Mouse (Mus musculus) midbrain, postnatal 0 days (tissue): ENCODE data around the gene Asb5. TPM values are rescaled to one million over a fixed set of nuclear protein-coding genes. Genes with fewer than 3 reads are reported as not detected.
A peak's percentile ranks its signal among the peaks of the same experiment; 100 is the strongest.

Source experiments
- ATAC-seq: fragments of 200-750 bp; cut with Nextera tagmentation; 2 replicates; pipeline ENCODE4 v1.8.0; 2017; ENCODE audit warnings: moderate number of reproducible peaks, mild to moderate bottlenecking, moderate TSS enrichment, moderate library complexity; ENCODE audit not compliant: low FRiP score
- DNase-seq: peaks from one replicate; pipeline ENCODE4 v3.0.0-alpha.2; 2015; ENCODE audit warnings: low spot score
- H3K27ac ChIP-seq: fragments of 300-500 bp; sonication (generic); 2 replicates; pipeline ENCODE4 v1.5.1; 2014; ENCODE audit warnings: low read depth, mild to moderate bottlenecking, low read length, mixed read lengths
- H3K27me3 ChIP-seq: fragments of 300-500 bp; sonication (generic); 2 replicates; pipeline ENCODE4 v1.6.1; 2014; ENCODE audit warnings: low read length, control low read depth, mixed read lengths; ENCODE audit not compliant: insufficient read depth
- H3K36me3 ChIP-seq: fragments of 300-500 bp; sonication (generic); 2 replicates; pipeline ENCODE4 v1.6.1; 2014; ENCODE audit warnings: low read length, control low read depth, mixed read lengths; ENCODE audit not compliant: insufficient read depth
- H3K4me1 ChIP-seq: fragments of 300-500 bp; sonication (generic); 2 replicates; pipeline ENCODE4 v1.6.1; 2014; ENCODE audit warnings: mild to moderate bottlenecking, control low read depth, antibody characterized with exemption, low read length, mixed read lengths; ENCODE audit not compliant: insufficient read depth
- H3K4me2 ChIP-seq: fragments of 300-500 bp; sonication (generic); 2 replicates; pipeline ENCODE4 v1.6.1; 2014; ENCODE audit warnings: low read depth, mild to moderate bottlenecking, low read length, mixed read lengths; ENCODE audit not compliant: poor library complexity, severe bottlenecking
- H3K4me3 ChIP-seq: fragments of 300-500 bp; sonication (generic); 2 replicates; pipeline ENCODE4 v1.5.1; 2014; ENCODE audit warnings: low read depth, mild to moderate bottlenecking, low read length, moderate library complexity
- H3K9ac ChIP-seq: fragments of 300-500 bp; sonication (generic); replicated peaks from 2 replicates; pipeline ENCODE4 v1.6.1; 2014; ENCODE audit warnings: mild to moderate bottlenecking, low read length, moderate library complexity, mixed read lengths; ENCODE audit not compliant: poor library complexity, severe bottlenecking
- H3K9me3 ChIP-seq: fragments of 300-500 bp; sonication (generic); 2 replicates; pipeline ENCODE4 v1.6.1; 2016; ENCODE audit warnings: low read length, control low read depth
- CTCF ChIP-seq: IDR thresholded peaks from 2 replicates; pipeline ENCODE4 v1.5.1; 2016; ENCODE audit warnings: antibody characterized with exemption, mild to moderate bottlenecking
- WGBS: fragments of 180-500 bp; shearing (Covaris S2); extraction: QIAGEN DNeasy Blood & Tissue Kit; methylation state at CpG from one replicate; pipeline ENCODE4 v1.1.7; 2014; 5-methylcytosine and 5-hydroxymethylcytosine counted together
- polyA plus RNA-seq: library from polyadenylated mRNA; unstranded; fragments of >200 nt; fragmentation: Nextera tagmentation; extraction: Ambion mirVana; gene quantifications from 2 replicates; pipeline ENCODE4 v1.2.1, GENCODE M21; 2015
- total RNA-seq: library from RNA; depleted of rRNA; stranded (reverse); fragments of >200 nt; gene quantifications from 2 replicates; pipeline ENCODE4 v1.2.3, GENCODE M21; 2014

The Asb5 gene
- total and polyA plus RNA-seq, 2 experiments from 2014 or later = 1.1 to 11.4 TPM

DNA sequence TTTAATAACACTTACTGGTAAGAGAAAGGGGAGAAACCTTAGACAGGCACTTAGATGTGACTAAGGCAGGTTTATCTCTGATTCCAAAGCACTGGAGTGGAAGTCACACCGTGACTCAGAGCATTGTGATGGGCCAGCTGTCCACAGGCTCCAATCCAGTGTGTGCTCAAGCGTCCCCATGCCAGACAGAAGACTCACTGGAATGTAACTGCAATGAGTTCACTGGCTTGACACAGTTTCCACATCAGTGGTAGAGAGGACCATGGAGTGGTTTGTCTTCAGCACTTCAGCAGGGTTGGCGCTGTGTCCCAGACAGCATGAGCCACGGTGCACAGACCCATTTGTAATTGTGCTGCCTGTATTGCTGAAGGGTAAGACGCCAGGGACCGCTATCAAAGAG is 19.0 kb downstream of the Asb5 start:
- H3K36me3 ChIP-seq = no peaks in the 10 kb centered on the region
- H3K27me3 ChIP-seq = no peaks in the 10 kb centered on the region
- no peak overlapping the region for H3K4me3 ChIP-seq
- no peaks in the 10 kb centered on the region for H3K9me3 ChIP-seq
- no peak overlapping the region for H3K27ac ChIP-seq
- H3K4me1 ChIP-seq = no peaks in the 10 kb centered on the region
- no peak for ATAC-seq
- peak; percentile 57 for DNase-seq
- no peak overlapping the region for H3K9ac ChIP-seq
- no peak for TF ChIP-seq CTCF
- 59% methylated on average over 6 of the region's 6 CpGs for WGBS
- H3K4me2 ChIP-seq = no peak overlapping the region

DNA sequence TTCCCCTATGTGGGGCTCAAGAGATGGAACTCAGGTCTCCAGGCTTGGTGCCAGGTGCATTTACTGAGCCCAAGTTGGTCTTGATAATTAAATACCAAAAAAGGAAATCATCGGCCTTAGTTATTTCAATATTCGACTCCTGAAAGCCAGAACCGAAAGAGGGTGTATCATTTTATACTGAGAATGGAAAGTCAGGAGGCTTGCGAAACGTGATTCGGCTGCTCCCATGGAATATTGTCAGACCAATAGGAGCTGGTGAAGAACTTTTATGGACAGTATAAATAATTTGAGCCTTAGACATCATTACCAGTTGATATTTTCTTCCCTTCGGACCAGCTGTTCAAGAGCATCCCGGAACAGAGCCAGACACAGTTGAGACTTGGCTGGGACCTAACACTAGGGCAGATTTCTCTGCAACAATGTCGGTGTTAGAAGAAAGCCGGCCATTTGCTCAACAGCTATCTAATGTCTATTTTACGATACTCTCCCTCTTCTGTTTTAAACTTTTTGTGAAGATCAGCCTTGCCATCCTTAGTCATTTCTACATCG is 20.7 kb downstream of the Asb5 start:
- Histone ChIP-seq H3K4me3 (no peak overlapping the region), H3K27me3 (no peaks in the 10 kb centered on the region), H3K4me1 (no peaks in the 10 kb centered on the region), H3K9ac (no peak overlapping the region), H3K9me3 (no peaks in the 10 kb centered on the region), H3K4me2 (no peak overlapping the region), H3K27ac (no peak overlapping the region), H3K36me3 (no peaks in the 10 kb centered on the region)
- DNase-seq (no peak), ATAC-seq (no peak)
- TF ChIP-seq CTCF = no peak
- 97% methylated on average over 12 of the region's 12 CpGs for WGBS

DNA sequence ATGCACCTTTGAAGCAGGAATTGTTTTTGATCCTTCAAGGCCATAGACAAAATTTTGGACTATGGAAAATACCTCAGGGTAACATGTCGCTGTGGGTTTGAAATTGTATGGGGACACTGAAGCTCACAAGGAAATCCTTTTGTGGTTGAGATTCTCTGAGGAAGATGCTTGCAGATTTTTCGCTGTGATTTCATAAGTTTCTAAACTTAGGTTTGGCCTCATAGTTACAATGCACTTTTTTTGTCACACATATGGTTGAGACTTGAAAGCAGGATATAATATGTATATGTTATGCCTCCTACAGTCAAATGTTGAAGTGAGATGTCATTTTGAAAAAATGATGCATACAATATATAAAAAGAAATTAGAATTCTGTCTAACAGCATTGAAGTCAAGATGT is 25.5 kb downstream of the Asb5 start:
- H3K4me1 ChIP-seq = no peaks in the 10 kb centered on the region
- no peak overlapping the region for H3K27ac ChIP-seq
- DNase-seq (no peak), ATAC-seq (no peak)
- H3K27me3 ChIP-seq = no peaks in the 10 kb centered on the region
- H3K9me3 ChIP-seq = no peaks in the 10 kb centered on the region
- H3K9ac ChIP-seq = no peak overlapping the region
- 85% methylated on average over 2 of the region's 2 CpGs for WGBS
- H3K4me3 ChIP-seq = no peak overlapping the region
- H3K4me2 ChIP-seq = no peak overlapping the region
- TF ChIP-seq CTCF = no peak
- no peaks in the 10 kb centered on the region for H3K36me3 ChIP-seq

DNA sequence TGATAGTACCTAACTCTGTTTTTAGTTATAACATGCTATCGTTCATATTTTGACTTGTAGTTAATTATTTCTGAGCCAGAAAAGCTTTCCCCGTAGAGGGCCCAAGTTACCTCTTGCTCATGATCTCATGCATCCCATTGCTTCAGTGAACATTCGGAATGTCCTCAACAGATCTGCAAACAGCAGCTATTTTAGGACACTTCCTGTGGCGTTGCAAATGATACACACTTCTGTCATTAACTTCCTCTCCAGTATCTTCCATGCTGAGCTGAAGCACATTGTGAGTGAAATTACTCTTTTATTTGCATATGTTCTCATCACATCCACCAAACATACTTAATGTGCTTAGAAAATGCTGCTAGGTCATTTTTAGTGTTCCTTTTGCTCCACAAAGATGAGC is 32.8 kb downstream of the Asb5 start:
- H3K9ac ChIP-seq = no peak overlapping the region
- 86% methylated on average over 4 of the region's 4 CpGs for WGBS
- no peak overlapping the region for H3K27ac ChIP-seq
- no peaks in the 10 kb centered on the region for H3K27me3 ChIP-seq
- ATAC-seq = no peak
- H3K4me2 ChIP-seq = no peak overlapping the region
- H3K4me3 ChIP-seq = no peak overlapping the region
- TF ChIP-seq CTCF = no peak
- no peak for DNase-seq
- H3K4me1 ChIP-seq = no peaks in the 10 kb centered on the region
- H3K36me3 ChIP-seq = no peaks in the 10 kb centered on the region
- H3K9me3 ChIP-seq = no peaks in the 10 kb centered on the region

DNA sequence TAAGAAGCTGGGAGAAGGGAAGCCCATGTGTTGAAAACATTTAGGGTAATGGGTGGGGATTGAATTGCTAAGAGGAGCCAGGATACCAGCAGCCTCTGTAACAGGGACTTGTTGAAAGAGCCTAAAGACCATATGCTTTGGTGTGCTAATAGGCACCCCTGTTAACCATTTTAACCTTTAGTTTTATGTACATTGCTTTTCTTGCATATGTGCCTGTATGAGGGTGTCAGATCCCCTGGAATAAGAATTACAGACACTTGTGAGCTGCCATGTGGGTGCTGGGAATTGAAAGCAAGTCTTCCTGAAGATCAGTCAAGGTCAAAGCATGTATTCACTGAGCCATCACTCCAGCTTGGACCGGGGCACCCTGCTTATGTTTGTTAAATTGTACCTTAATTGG is 35.8 kb downstream of the Asb5 start:
- WGBS = 88% methylated on average over 1 of the region's 1 CpGs

DNA sequence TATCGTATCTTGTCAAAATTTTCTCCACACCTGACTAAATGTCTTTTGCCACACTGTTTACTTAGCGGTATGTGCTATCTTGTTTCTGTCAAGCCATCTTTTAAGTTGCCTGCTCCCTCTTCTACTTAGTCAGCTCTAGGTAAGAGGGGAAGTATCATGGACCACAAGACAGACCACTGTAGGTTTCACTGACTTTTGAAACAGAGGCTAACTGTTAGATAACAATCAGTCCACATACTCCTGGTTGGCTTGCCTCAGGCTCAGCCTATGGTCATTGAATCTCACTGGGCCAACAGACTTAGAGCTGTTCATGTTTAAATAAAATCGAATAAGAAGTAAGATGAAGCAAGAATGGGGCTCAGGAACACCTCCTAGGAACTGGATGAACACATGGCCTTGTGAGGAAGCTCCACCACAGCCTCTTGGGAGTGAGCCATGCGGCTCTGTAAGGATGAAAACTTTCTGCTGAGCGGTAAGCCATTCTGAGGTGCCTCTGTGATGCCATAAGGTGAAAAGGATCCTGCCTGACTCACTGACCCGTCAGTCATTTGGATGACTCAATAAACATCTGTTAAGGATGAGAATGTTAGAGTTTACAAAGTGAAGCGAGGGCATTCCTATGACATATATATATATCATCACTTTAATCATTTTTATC is 36.4 kb downstream of the Asb5 start:
- no peak for DNase-seq
- Histone ChIP-seq H3K27me3 (no peaks in the 10 kb centered on the region), H3K4me1 (no peaks in the 10 kb centered on the region), H3K4me3 (no peak overlapping the region), H3K36me3 (no peaks in the 10 kb centered on the region), H3K27ac (no peak overlapping the region), H3K9ac (no peak overlapping the region), H3K9me3 (no peaks in the 10 kb centered on the region), H3K4me2 (no peak overlapping the region)
- TF ChIP-seq CTCF = no peak
- ATAC-seq = no peak
- 90% methylated on average over 7 of the region's 7 CpGs for WGBS

More for the DNA sequence above, 35.8 kb downstream of the Asb5 start:
- no peak for TF ChIP-seq CTCF
- DNase-seq (no peak), ATAC-seq (no peak)
- H3K27me3 ChIP-seq = no peaks in the 10 kb centered on the region
- no peaks in the 10 kb centered on the region for H3K4me1 ChIP-seq
- H3K27ac ChIP-seq = no peak overlapping the region
- H3K9ac ChIP-seq = no peak overlapping the region
- H3K4me2 ChIP-seq = no peak overlapping the region
- H3K4me3 ChIP-seq = no peak overlapping the region
- H3K36me3 ChIP-seq = no peaks in the 10 kb centered on the region
- no peaks in the 10 kb centered on the region for H3K9me3 ChIP-seq
